Mouse (Mus musculus) liver, embryonic 15.5 days (tissue): Measurements from ENCODE around the gene Eid1. TPM values are rescaled to one million over a fixed set of nuclear protein-coding genes. Genes with fewer than 3 reads are reported as not detected.

Source experiments
- ATAC-seq: fragments of 200-750 bp; cut with Nextera tagmentation; 2 replicates; pipeline ENCODE4 v1.8.0; 2017; ENCODE audit warnings: moderate number of reproducible peaks, mild to moderate bottlenecking, moderate library complexity; ENCODE audit not compliant: insufficient read depth
- H3K27ac ChIP-seq: fragments of 300-500 bp; sonication (generic); replicated peaks from 2 replicates; pipeline ENCODE4 v1.5.1; 2015; ENCODE audit warnings: mild to moderate bottlenecking, inconsistent platforms
- H3K27me3 ChIP-seq: fragments of 300-500 bp; sonication (generic); 2 replicates; pipeline ENCODE4 v1.6.1; 2015; ENCODE audit warnings: mild to moderate bottlenecking, inconsistent platforms
- H3K36me3 ChIP-seq: fragments of 300-500 bp; sonication (generic); replicated peaks from 2 replicates; pipeline ENCODE4 v1.6.1; 2015; ENCODE audit warnings: moderate library complexity, mild to moderate bottlenecking, inconsistent platforms
- H3K4me1 ChIP-seq: fragments of 300-500 bp; sonication (generic); replicated peaks from 2 replicates; pipeline ENCODE4 v1.6.1; 2015; ENCODE audit warnings: inconsistent platforms
- H3K4me2 ChIP-seq: fragments of 300-500 bp; sonication (generic); 2 replicates; pipeline ENCODE4 v1.6.1; 2015; ENCODE audit warnings: moderate library complexity, mild to moderate bottlenecking, inconsistent platforms
- H3K4me3 ChIP-seq: fragments of 300-500 bp; sonication (generic); replicated peaks from 2 replicates; pipeline ENCODE4 v1.5.1; 2015; ENCODE audit warnings: mild to moderate bottlenecking, inconsistent platforms
- H3K9ac ChIP-seq: fragments of 300-500 bp; sonication (generic); 2 replicates; pipeline ENCODE4 v1.6.1; 2015; ENCODE audit warnings: moderate library complexity, mild to moderate bottlenecking, inconsistent platforms
- H3K9me3 ChIP-seq: fragments of 300-500 bp; sonication (generic); replicated peaks from 2 replicates; pipeline ENCODE4 v1.6.1; 2016; ENCODE audit warnings: inconsistent platforms
- WGBS: fragments of 180-500 bp; shearing (Covaris S2); methylation state at CpG from one replicate; pipeline ENCODE4 v1.1.7; 2015; ENCODE audit warnings: mixed read lengths; ENCODE audit not compliant: insufficient replicate concordance; 5-methylcytosine and 5-hydroxymethylcytosine counted together
- polyA plus RNA-seq: library from polyadenylated mRNA; unstranded; fragments of >200 nt; fragmentation: Nextera tagmentation; extraction: Ambion mirVana; gene quantifications from 2 replicates; pipeline ENCODE4 v1.2.1, GENCODE M21; 2015

The Eid1 gene
- polyA plus RNA-seq, 1 experiment from 2014 or later, result 37.1 TPM

DNA sequence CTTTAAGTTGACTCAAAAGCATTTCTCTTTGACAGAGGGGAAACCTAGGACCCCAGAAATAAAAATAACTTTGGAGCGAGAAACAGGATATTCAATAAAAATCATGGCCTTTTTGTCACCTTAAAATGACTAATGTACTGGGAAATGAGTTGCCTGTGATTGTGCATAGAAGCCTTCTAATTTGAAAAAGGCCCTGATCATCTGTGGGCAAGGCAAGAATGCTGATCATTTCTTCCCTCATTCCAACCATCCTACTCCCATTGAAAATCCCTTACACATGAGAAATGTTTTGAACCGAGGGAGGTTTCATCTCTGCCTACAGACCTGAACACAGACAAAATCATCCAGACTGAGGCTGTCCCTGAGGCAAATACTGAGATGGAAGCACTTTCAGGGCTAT is 30.0 kb downstream of the Eid1 start:
- no peak for ATAC-seq
- WGBS, result 58% methylated on average over 2 of the region's 2 CpGs
- H3K4me3 ChIP-seq, result no peak overlapping the region
- H3K36me3 ChIP-seq, result no peaks in the 10 kb centered on the region
- no peaks in the 10 kb centered on the region for H3K4me1 ChIP-seq
- H3K27ac ChIP-seq, result no peak overlapping the region
- H3K4me2 ChIP-seq, result no peak overlapping the region
- no peaks in the 10 kb centered on the region for H3K9me3 ChIP-seq
- H3K27me3 ChIP-seq, result no peaks in the 10 kb centered on the region
- no peak overlapping the region for H3K9ac ChIP-seq

DNA sequence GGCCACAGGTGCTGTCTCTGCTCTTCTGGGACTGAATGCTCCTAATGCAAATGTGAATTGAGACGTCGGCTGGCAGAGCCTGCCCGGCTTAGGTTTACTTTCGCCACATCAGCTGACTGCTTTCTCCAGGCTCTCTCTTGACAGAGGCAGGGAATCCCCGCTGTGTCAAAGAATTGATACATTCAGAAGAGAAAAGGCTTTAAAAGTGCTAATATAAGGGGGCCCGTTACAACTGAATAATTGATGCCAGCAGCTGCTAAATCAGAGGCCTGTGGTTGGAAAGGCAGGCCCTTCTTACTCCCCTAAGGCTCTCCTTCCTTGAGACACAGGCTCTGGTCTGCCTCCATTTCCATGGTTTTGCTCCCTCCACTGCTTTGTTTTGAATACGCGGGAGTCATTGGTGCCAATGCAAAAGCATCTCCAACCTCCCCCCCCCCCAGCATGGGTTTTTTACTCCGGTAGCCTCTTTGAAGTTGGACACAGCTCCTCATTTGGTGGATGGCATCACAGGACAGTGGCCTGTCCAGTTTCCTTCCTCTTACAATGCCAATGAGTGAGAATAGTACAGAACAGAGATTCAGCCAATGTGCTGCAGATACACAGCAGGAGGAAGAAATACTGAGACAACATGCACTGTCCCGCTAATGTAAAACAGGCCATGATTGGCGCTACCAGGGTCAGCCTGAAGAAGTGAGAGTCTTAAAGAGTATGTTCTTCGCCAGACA is 32.2 kb downstream of the Eid1 start:
- H3K4me3 ChIP-seq, result no peak overlapping the region
- H3K4me1 ChIP-seq, result no peaks in the 10 kb centered on the region
- H3K9ac ChIP-seq, result no peak overlapping the region
- no peak overlapping the region for H3K4me2 ChIP-seq
- 65% methylated on average over 12 of the region's 12 CpGs for WGBS
- H3K9me3 ChIP-seq, result no peaks in the 10 kb centered on the region
- no peaks in the 10 kb centered on the region for H3K36me3 ChIP-seq
- no peak for ATAC-seq
- H3K27ac ChIP-seq, result no peak overlapping the region
- no peaks in the 10 kb centered on the region for H3K27me3 ChIP-seq

- 67% methylated on average over 5 of the region's 5 CpGs for WGBS
Observed at GRCm38 (mm10) chr2:125706510-125706921, 33.6 kb downstream of the Eid1 start.

GRCm38 (mm10) chr2:125716599-125716998 is 43.7 kb downstream of the Eid1 start:
- Histone ChIP-seq H3K4me2 (no peak overlapping the region), H3K27ac (no peak overlapping the region), H3K36me3 (no peaks in the 10 kb centered on the region), H3K4me3 (no peak overlapping the region), H3K9ac (no peak overlapping the region), H3K27me3 (peaks cover 24% of the 10 kb centered on the region), H3K9me3 (no peaks in the 10 kb centered on the region), H3K4me1 (no peaks in the 10 kb centered on the region)
- WGBS, result 61% methylated on average over 8 of the region's 8 CpGs
- ATAC-seq, result no peak

More at GRCm38 (mm10) chr2:125706510-125706921, 33.6 kb downstream of the Eid1 start:
- Histone ChIP-seq H3K9me3 (no peaks in the 10 kb centered on the region), H3K9ac (no peak overlapping the region), H3K4me3 (no peak overlapping the region), H3K36me3 (no peaks in the 10 kb centered on the region), H3K27me3 (no peaks in the 10 kb centered on the region), H3K27ac (no peak overlapping the region), H3K4me2 (no peak overlapping the region), H3K4me1 (no peaks in the 10 kb centered on the region)
- ATAC-seq, result no peak

- peaks cover 16% of the 10 kb centered on the region for H3K4me1 ChIP-seq
- no peak overlapping the region for H3K27ac ChIP-seq
- no peak for ATAC-seq
- peaks cover 83% of the 10 kb centered on the region for H3K27me3 ChIP-seq
- H3K9ac ChIP-seq, result no peak overlapping the region
- 3% methylated on average over 18 of the region's 18 CpGs for WGBS
- peak overlapping the region; percentile 70 for H3K4me2 ChIP-seq
- H3K4me3 ChIP-seq, result peak overlapping the region; percentile 42
- H3K9me3 ChIP-seq, result no peaks in the 10 kb centered on the region
- H3K36me3 ChIP-seq, result no peaks in the 10 kb centered on the region
Observed at GRCm38 (mm10) chr2:125723086-125723407, 50.2 kb downstream of the Eid1 start.

GRCm38 (mm10) chr2:125723408-125724085 is 50.7 kb downstream of the Eid1 start:
- 2% methylated on average over 34 of the region's 34 CpGs for WGBS
- peaks cover 16% of the 10 kb centered on the region for H3K4me1 ChIP-seq
- no peaks in the 10 kb centered on the region for H3K9me3 ChIP-seq
- peaks cover 86% of the 10 kb centered on the region for H3K27me3 ChIP-seq
- 0 out of 2 replicates have a peak, but pooled peaks have one; percentile 7 for ATAC-seq
- H3K9ac ChIP-seq, result no peak overlapping the region
- H3K4me3 ChIP-seq, result peak overlapping the region; percentile 42
- peak overlapping the region; percentile 70 for H3K4me2 ChIP-seq
- H3K36me3 ChIP-seq, result no peaks in the 10 kb centered on the region
- no peak overlapping the region for H3K27ac ChIP-seq

GRCm38 (mm10) chr2:125724086-125724430 is 51.2 kb downstream of the Eid1 start, which contains the start of gene Shc4:
Gene Shc4, minus strand, starts transcription at chr2:125724148.
- Histone ChIP-seq H3K9me3 (no peaks in the 10 kb centered on the region), H3K4me1 (peaks cover 16% of the 10 kb centered on the region), H3K4me2 (peak within 1 kb of the TSS; percentile 70), H3K27ac (no peak within 1 kb of the TSS), H3K27me3 (peaks cover 87% of the 10 kb centered on the region), H3K4me3 (peak within 1 kb of the TSS; percentile 42), H3K36me3 (no peaks in the 10 kb centered on the region), H3K9ac (no peak within 1 kb of the TSS)
- under 1% methylated on average over 15 of the region's 15 CpGs for WGBS
- ATAC-seq, result no peak

Other genes with a start within 250 kb of the Eid1 start
- gene Gm9913, start 168.0 kb upstream of the Eid1 start, polyA plus RNA-seq, result 0.03 and 0.08 TPM in 2 replicates
- gene Fbn1, start 165.1 kb upstream of the Eid1 start, polyA plus RNA-seq, result 1.1 and 1.2 TPM in 2 replicates
- gene Cep152, start 48.0 kb upstream of the Eid1 start, polyA plus RNA-seq, result 4.2 and 4.5 TPM in 2 replicates
- gene Shc4, start 51.1 kb downstream of the Eid1 start, polyA plus RNA-seq, result 0.74 and 0.83 TPM in 2 replicates
- 4.5 and 5.4 TPM in 2 replicates for gene Secisbp2l, start 109.8 kb downstream of the Eid1 start, polyA plus RNA-seq
- 9.3 and 9.5 TPM in 2 replicates for gene Galk2, start 186.0 kb downstream of the Eid1 start, polyA plus RNA-seq
- gene Cops2, start 186.0 kb downstream of the Eid1 start, polyA plus RNA-seq, result 36.2 and 39.5 TPM in 2 replicates